Mouse (Mus musculus): ENCODE results near the gene Aebp2.

DNA sequence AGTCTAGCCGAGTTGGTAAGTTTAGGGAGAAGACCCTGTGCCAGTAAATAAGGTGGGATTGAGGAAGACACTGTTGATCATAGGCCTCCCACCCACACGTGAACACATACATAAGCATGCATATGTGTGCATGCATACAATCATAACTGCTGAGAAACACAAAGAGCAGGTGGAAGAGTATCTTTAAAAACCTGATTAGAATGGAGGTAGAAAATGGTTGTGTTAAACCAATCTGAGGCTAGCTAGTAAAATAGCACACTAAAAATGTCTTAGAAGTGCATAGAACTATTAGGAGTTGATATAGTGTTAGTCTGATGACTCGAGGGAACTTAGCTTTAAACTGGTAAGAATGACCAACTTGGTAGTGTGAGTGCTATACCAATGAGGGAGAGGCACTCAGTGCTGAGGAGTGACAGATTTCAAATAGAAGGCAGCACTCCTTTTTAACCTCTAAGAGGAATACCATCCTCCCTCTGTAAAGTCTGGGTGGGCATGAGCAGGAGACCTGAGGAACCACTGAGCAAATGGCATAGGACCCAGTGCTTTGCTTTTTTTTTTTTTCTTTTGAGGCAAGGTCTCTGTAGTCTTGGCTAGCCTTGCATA lies 35.6 kb downstream of the Aebp2 start:
- TF ChIP-seq CTCF (IDR thresholded peaks at IDR 0.05; ENCODE audit: borderline replicate concordance, insufficient read depth, low read depth, low read length) (no peak), POLR2A (IDR thresholded peaks at IDR 0.05; ENCODE audit: borderline replicate concordance, insufficient read depth, low read length) (no peak)
